Mouse (Mus musculus) adrenal gland, postnatal 4 days (tissue): ENCODE measurements around the gene Wt1. TPM values are rescaled to one million over a fixed set of nuclear protein-coding genes. Genes with fewer than 3 reads are reported as not detected.

ENCODE experiments used
- DNase-seq, 2 experiments: peaks; one replicate each; pipeline ENCODE4 v3.0.0; 2021 to 2022; ENCODE audit warnings: low spot score in 2 of 2, mixed read lengths in 2 of 2
- long read RNA-seq, 2 experiments: library from polyadenylated mRNA; stranded (forward); transcript quantifications; one replicate each; pipeline ENCODE4 v2.0.0; 2021
- total RNA-seq, 2 experiments: library from RNA; stranded (reverse); gene quantifications; 2 replicates each; pipeline ENCODE4 v1.2.3; 2021

The Wt1 gene
- total RNA-seq: 10 to 100 TPM; 11.1 to 33.6 TPM
- long read RNA-seq, experiment 1, partial matches to known transcripts: 0 of 4 reads
- long read RNA-seq, experiment 1, other reads (novel, unspliced or antisense): 4 of 4 reads
- long read RNA-seq, experiment 2, partial matches to known transcripts: 6 of 18 reads
- long read RNA-seq, experiment 2, other reads (novel, unspliced or antisense): 3 of 18 reads

- DNase-seq: no peak
Measured at GRCm38 (mm10) chr2:105126279-105126678, at the start of gene Wt1. TSS of gene Wt1 (plus strand) at chr2:105126529.

- no peak for DNase-seq
Measured at GRCm38 (mm10) chr2:105077151-105077550, 49.2 kb upstream of the Wt1 start.

- DNase-seq: no peak
Measured at GRCm38 (mm10) chr2:105082256-105082790, 44.0 kb upstream of the Wt1 start.

- DNase-seq: no peak
Measured at GRCm38 (mm10) chr2:105084035-105084434, 42.3 kb upstream of the Wt1 start.

GRCm38 (mm10) chr2:105086081-105086480, 40.2 kb upstream of the Wt1 start:
- DNase-seq: no peak

- no peak for DNase-seq
Measured at GRCm38 (mm10) chr2:105088005-105088404, 38.3 kb upstream of the Wt1 start.

- no peak for DNase-seq
Measured at GRCm38 (mm10) chr2:105089083-105089482, 37.2 kb upstream of the Wt1 start.

GRCm38 (mm10) chr2:105089581-105090508, 36.5 kb upstream of the Wt1 start:
- no peak for DNase-seq

- no peak for DNase-seq
Measured at GRCm38 (mm10) chr2:105090991-105091390, 35.3 kb upstream of the Wt1 start.

GRCm38 (mm10) chr2:105091718-105092117, 34.6 kb upstream of the Wt1 start, which contains the start of gene Gm11060:
TSS of gene Gm11060 (plus strand) at chr2:105092018.
- no peak for DNase-seq

GRCm38 (mm10) chr2:105097294-105097953, 28.9 kb upstream of the Wt1 start:
- no peak for DNase-seq

- DNase-seq: no peak
Measured at GRCm38 (mm10) chr2:105099410-105099809, 26.9 kb upstream of the Wt1 start.

GRCm38 (mm10) chr2:105100541-105100940, 25.8 kb upstream of the Wt1 start:
- DNase-seq: no peak

- DNase-seq: peak in 1 of 2 experiments; percentile 47
Measured at GRCm38 (mm10) chr2:105108703-105109158, 17.6 kb upstream of the Wt1 start.

GRCm38 (mm10) chr2:105114074-105114473, 12.3 kb upstream of the Wt1 start:
- no peak for DNase-seq

GRCm38 (mm10) chr2:105117669-105118068, 8.7 kb upstream of the Wt1 start:
- DNase-seq: no peak

GRCm38 (mm10) chr2:105122216-105122615, 4.1 kb upstream of the Wt1 start:
- no peak for DNase-seq

- no peak for DNase-seq
Measured at GRCm38 (mm10) chr2:105122886-105123285, 3.4 kb upstream of the Wt1 start.

- no peak for DNase-seq
Measured at GRCm38 (mm10) chr2:105123431-105123830, 2.9 kb upstream of the Wt1 start.

- no peak for DNase-seq
Measured at GRCm38 (mm10) chr2:105123881-105124280, 2.4 kb upstream of the Wt1 start.

GRCm38 (mm10) chr2:105124391-105124790, 1.9 kb upstream of the Wt1 start:
- DNase-seq: no peak
